Mouse (Mus musculus): Measurements from ENCODE around the gene Pcx.

DNA sequence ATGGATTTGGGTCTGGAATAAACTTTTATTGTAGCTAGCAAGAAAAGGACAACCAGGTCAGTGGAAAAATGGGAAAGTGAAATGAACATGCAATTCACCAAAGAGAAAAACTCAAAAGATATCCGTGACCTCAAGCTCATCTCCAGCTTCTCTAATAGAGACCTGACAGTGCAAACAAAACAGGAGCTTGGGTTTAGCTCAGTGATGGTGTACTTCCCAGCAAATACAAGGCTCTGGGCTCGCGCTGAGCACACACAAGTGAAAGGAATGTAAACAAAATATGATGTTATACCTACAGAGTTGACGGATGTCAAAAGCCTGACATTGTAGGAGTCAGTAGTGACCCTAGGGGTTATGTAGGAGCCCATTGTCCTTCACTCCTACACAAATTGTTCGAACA is 69.0 kb downstream of the Pcx start:
- TF ChIP-seq POLR2A (IDR thresholded peaks at IDR 0.05; ENCODE audit: insufficient read depth, low read depth, low read length) = no peak
- TF ChIP-seq CTCF (IDR thresholded peaks at IDR 0.05) = no peak

Measured in heart, adult 2 months (tissue).